Mouse (Mus musculus) stomach, embryonic 15.5 days (tissue): ENCODE data around the gene Fn3k. TPM values are rescaled to one million over a fixed set of nuclear protein-coding genes. Genes with fewer than 3 reads are reported as not detected.

Experiments used
- ATAC-seq: fragments of 200-750 bp; cut with Nextera tagmentation; 2 replicates; pipeline ENCODE4 v1.8.0; 2017; ENCODE audit warnings: low read depth, moderate number of reproducible peaks, moderate TSS enrichment; ENCODE audit not compliant: insufficient read depth, low FRiP score
- H3K27ac ChIP-seq: fragments of 300-500 bp; sonication (generic); 2 replicates; pipeline ENCODE4 v1.5.1; 2015; ENCODE audit warnings: mild to moderate bottlenecking, inconsistent platforms
- H3K27me3 ChIP-seq: fragments of 300-500 bp; sonication (generic); replicated peaks from 2 replicates; pipeline ENCODE4 v1.6.1; 2015; ENCODE audit warnings: inconsistent platforms
- H3K36me3 ChIP-seq: fragments of 300-500 bp; sonication (generic); 2 replicates; pipeline ENCODE4 v1.6.1; 2015; ENCODE audit warnings: inconsistent platforms
- H3K4me1 ChIP-seq: fragments of 300-500 bp; sonication (generic); 2 replicates; pipeline ENCODE4 v1.6.1; 2015; ENCODE audit warnings: inconsistent platforms
- H3K4me2 ChIP-seq: fragments of 300-500 bp; sonication (generic); 2 replicates; pipeline ENCODE4 v1.6.1; 2015; ENCODE audit warnings: mild to moderate bottlenecking, inconsistent platforms
- H3K4me3 ChIP-seq: fragments of 300-500 bp; sonication (generic); replicated peaks from 2 replicates; pipeline ENCODE4 v1.5.1; 2015; ENCODE audit warnings: inconsistent platforms
- H3K9ac ChIP-seq: fragments of 300-500 bp; sonication (generic); 2 replicates; pipeline ENCODE4 v1.6.1; 2015; ENCODE audit warnings: inconsistent platforms
- H3K9me3 ChIP-seq: fragments of 300-500 bp; sonication (generic); 2 replicates; pipeline ENCODE4 v1.6.1; 2016; ENCODE audit warnings: inconsistent platforms
- WGBS: fragments of 180-500 bp; shearing (Covaris S2); methylation state at CpG from one replicate; pipeline ENCODE4 v1.1.7; 2015; 5-methylcytosine and 5-hydroxymethylcytosine counted together
- polyA plus RNA-seq: library from polyadenylated mRNA; unstranded; fragments of >200 nt; fragmentation: Nextera tagmentation; extraction: Ambion mirVana; gene quantifications from 2 replicates; pipeline ENCODE4 v1.2.1, GENCODE M21; 2015

The Fn3k gene
- polyA plus RNA-seq = 2.1 and 3.6 TPM in 2 replicates

DNA sequence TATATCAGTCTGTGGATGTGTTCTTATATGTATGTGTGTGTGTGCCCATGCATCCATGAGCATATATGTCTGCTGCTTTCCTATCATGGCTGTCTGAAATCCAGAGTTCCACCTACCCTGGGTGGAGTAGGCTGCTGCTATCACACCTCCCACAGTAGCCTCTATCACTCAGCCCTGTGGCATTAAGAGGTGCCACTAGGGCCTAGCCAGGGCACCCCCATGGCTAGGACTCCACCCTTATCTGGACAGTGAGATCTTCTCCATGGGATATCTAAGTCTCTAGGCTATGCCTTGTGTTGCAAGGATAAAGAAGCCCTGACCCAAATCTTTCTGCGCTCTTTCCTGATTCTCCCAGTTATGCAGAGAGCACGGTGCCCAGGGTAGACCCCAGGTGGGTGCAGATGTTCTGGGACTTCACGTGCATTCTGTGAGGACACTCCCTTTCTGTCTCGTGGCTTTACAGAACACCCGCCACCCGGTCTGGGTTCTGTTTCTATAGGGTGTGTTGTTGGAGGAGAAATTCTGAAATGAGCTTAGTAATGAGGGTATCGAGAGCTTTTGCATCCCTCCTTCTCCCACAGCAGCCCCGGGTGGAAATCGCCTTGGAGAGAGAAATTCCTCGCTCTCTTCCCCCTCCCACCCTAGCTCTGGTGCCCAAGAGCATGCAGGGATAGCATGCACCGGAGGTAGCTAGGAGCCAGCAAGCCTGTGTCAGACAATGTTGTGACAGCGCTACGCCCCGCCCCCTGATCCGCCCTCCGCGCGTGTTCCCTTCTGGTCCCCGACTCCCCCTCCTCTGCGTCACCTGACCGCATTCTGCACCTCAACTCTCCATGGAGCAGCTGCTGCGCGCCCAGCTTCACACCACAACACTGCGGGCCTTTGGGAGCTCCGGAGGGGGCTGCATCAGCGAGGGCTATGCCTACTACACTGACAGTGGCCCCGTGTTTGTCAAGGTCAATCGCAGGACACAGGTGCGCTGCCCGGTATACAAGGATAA is at the start of gene Fn3k:
Gene Fn3k (plus strand): TSS at position 758 of the 1,000 bp plus-strand sequence.
- Histone ChIP-seq H3K4me2 (peak within 1 kb of the TSS; percentile 80), H3K4me3 (peak within 1 kb of the TSS; percentile 41), H3K27ac (no peak within 1 kb of the TSS), H3K9me3 (no peaks in the 10 kb centered on the region), H3K36me3 (no peaks in the 10 kb centered on the region), H3K27me3 (no peaks in the 10 kb centered on the region), H3K4me1 (peaks cover 10% of the 10 kb centered on the region; the same call in 1 of the 2 replicates), H3K9ac (no peak within 1 kb of the TSS; the same call in 1 of the 2 replicates)
- WGBS = 4% methylated on average over 28 of the region's 30 CpGs
- peak; percentile 94 for ATAC-seq

GRCm38 (mm10) chr11:121387750-121388553 is 46.8 kb upstream of the Fn3k start, which contains the start of gene Rab40b:
TSS of gene Rab40b (minus strand) at chr11:121388251.
- Histone ChIP-seq H3K4me1 (0 out of 2 replicates have a peak, but pooled peaks cover 8% of the 10 kb centered on the region), H3K4me3 (peak within 1 kb of the TSS; percentile 64), H3K9ac (peak within 1 kb of the TSS; percentile 40), H3K27ac (peak within 1 kb of the TSS; percentile 46), H3K4me2 (peak within 1 kb of the TSS; percentile 94), H3K27me3 (0 out of 2 replicates have a peak, but pooled peaks cover 3% of the 10 kb centered on the region), H3K9me3 (no peaks in the 10 kb centered on the region), H3K36me3 (no peaks in the 10 kb centered on the region)
- WGBS = under 1% methylated on average over 61 of the region's 61 CpGs
- ATAC-seq = peak; percentile 100

DNA sequence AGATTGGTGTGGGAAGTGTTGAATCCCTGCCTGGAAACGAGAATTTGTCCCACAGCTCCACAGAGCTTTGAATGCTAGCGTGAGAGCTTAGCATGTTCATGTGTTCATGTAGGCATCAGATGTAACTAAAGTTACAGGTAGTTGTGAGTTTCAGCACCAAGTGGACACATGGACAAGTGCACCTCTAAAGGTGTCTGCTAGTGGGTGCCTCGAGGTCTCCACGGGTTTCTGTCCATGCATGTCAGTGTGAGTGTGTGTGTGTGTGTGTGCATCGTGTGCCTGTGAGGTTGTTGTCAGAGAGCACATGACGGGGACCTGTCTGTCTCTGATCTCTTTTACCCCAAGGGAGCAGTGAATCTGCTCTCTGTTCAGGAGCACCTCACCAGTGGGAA is 46.2 kb upstream of the Fn3k start:
- peak overlapping the region; percentile 64 for H3K4me3 ChIP-seq
- peak overlapping the region; percentile 94 for H3K4me2 ChIP-seq
- WGBS = 9% methylated on average over 6 of the region's 6 CpGs
- no peak overlapping the region for H3K27ac ChIP-seq
- ATAC-seq = no peak
- no peak overlapping the region for H3K9ac ChIP-seq
- H3K27me3 ChIP-seq = 0 out of 2 replicates have a peak, but pooled peaks cover 3% of the 10 kb centered on the region
- no peaks in the 10 kb centered on the region for H3K36me3 ChIP-seq
- H3K4me1 ChIP-seq = 0 out of 2 replicates have a peak, but pooled peaks cover 8% of the 10 kb centered on the region
- no peaks in the 10 kb centered on the region for H3K9me3 ChIP-seq

DNA sequence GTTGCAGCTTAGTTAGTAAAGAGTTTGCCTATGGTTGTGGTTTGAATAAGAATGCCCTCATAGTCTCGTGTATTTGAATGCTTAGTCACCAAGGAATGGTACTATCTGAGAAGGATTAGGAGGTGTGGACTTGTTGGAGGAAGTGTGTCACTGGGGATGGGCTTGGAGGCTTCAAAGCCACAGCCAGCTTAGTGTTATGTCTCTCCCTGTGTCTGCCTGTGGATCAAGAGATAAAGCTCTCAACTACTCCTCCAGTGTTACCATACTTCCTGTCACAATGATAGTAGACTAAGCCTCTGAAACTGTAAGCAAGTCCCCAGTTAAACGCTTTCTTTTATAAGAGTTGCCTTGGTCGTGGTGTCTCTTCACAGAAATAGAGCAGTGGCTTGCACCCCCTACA is 43.9 kb upstream of the Fn3k start:
- Histone ChIP-seq H3K4me1 (0 out of 2 replicates have a peak, but pooled peaks cover 8% of the 10 kb centered on the region), H3K27me3 (0 out of 2 replicates have a peak, but pooled peaks cover 3% of the 10 kb centered on the region), H3K36me3 (no peaks in the 10 kb centered on the region), H3K9me3 (no peaks in the 10 kb centered on the region), H3K4me2 (no peak overlapping the region), H3K27ac (no peak overlapping the region), H3K4me3 (no peak overlapping the region), H3K9ac (no peak overlapping the region)
- ATAC-seq = no peak
- 70% methylated on average over 3 of the region's 3 CpGs for WGBS

- H3K4me1 ChIP-seq = 0 out of 2 replicates have a peak, but pooled peaks cover 6% of the 10 kb centered on the region
- no peak for ATAC-seq
- H3K27ac ChIP-seq = no peak overlapping the region
- H3K4me2 ChIP-seq = no peak overlapping the region
- no peaks in the 10 kb centered on the region for H3K9me3 ChIP-seq
- no peak overlapping the region for H3K4me3 ChIP-seq
- H3K27me3 ChIP-seq = no peaks in the 10 kb centered on the region
- 74% methylated on average over 3 of the region's 3 CpGs for WGBS
- no peak overlapping the region for H3K9ac ChIP-seq
- H3K36me3 ChIP-seq = no peaks in the 10 kb centered on the region
These were observed 42.3 kb upstream of the Fn3k start for GRCm38 (mm10) chr11:121392405-121392804.

DNA sequence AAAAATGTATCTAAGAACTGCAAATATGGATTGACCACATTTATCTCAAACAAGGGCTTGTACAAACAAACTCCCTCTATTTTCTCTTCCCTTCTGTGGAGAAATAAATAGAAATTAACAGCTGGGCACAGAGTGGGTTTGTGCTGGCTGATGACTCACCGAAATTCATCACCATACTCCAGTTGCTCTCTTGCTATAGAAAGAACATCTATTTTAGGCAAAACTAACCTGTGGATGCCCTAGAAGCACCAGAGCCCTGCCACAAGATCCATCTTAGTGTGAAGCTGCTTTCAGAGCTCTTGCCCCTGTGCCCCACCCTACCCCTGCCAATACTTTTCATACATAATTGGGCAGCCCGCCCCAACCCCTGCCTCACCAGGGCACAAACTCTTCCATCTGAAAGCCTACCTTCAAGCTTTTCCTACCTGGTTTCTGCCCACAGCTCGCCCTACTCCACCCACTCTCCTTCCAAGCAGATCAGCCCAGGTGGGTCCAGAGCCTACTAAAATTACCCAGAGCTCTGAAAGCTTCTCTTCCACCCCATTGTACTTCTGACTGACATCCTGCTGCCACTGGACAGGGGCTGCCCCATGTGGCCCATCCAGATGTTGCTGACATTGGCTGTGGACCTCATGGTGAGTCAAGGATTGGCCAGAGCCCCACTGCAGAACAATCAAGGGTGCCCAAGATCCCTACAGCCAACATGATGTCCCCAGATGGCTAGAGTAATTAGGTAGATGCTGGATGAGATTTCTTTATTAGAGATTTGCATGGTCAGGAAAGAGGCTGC is 27.2 kb upstream of the Fn3k start:
- H3K4me2 ChIP-seq = no peak overlapping the region
- H3K9ac ChIP-seq = no peak overlapping the region
- H3K4me3 ChIP-seq = no peak overlapping the region
- H3K9me3 ChIP-seq = no peaks in the 10 kb centered on the region
- no peak overlapping the region for H3K27ac ChIP-seq
- no peak for ATAC-seq
- no peaks in the 10 kb centered on the region for H3K27me3 ChIP-seq
- H3K4me1 ChIP-seq = no peaks in the 10 kb centered on the region
- H3K36me3 ChIP-seq = no peaks in the 10 kb centered on the region
- 65% methylated on average over 3 of the region's 3 CpGs for WGBS

- no peaks in the 10 kb centered on the region for H3K9me3 ChIP-seq
- H3K4me3 ChIP-seq = no peak overlapping the region
- H3K4me1 ChIP-seq = no peaks in the 10 kb centered on the region
- ATAC-seq = no peak
- H3K27ac ChIP-seq = no peak overlapping the region
- no peaks in the 10 kb centered on the region for H3K27me3 ChIP-seq
- 76% methylated on average over 5 of the region's 5 CpGs for WGBS
- H3K9ac ChIP-seq = no peak overlapping the region
- H3K4me2 ChIP-seq = no peak overlapping the region
- H3K36me3 ChIP-seq = no peaks in the 10 kb centered on the region
These were observed 20.0 kb upstream of the Fn3k start for GRCm38 (mm10) chr11:121414762-121415161.

DNA sequence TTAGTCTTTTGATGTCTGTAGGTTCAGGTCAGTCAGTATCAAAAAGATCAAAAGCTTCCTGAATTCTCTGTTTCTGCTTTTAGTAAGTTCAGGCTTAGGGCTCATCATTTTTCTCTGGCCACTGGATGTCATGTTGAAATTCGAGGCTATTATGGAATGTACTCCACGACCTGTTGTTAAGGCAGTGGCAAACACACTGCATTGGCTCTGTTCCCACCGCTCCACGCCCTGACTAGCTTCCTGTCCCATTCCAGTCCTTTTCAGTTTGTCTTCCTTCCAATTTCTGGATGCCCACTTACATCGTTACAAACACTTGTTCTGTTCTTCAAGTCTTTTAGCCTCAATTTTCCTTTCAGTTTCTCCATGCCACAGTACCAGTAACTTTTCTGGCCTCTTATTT is 19.4 kb upstream of the Fn3k start:
- no peak overlapping the region for H3K4me3 ChIP-seq
- no peaks in the 10 kb centered on the region for H3K9me3 ChIP-seq
- H3K27me3 ChIP-seq = no peaks in the 10 kb centered on the region
- WGBS = 51% methylated on average over 5 of the region's 5 CpGs
- ATAC-seq = no peak
- no peak overlapping the region for H3K9ac ChIP-seq
- no peaks in the 10 kb centered on the region for H3K4me1 ChIP-seq
- H3K27ac ChIP-seq = no peak overlapping the region
- no peak overlapping the region for H3K4me2 ChIP-seq
- no peaks in the 10 kb centered on the region for H3K36me3 ChIP-seq

GRCm38 (mm10) chr11:121417971-121418370 is 16.7 kb upstream of the Fn3k start:
- Histone ChIP-seq H3K9me3 (no peaks in the 10 kb centered on the region), H3K4me3 (no peak overlapping the region), H3K4me1 (no peaks in the 10 kb centered on the region), H3K27me3 (no peaks in the 10 kb centered on the region), H3K36me3 (no peaks in the 10 kb centered on the region), H3K27ac (no peak overlapping the region), H3K9ac (no peak overlapping the region), H3K4me2 (no peak overlapping the region)
- ATAC-seq = no peak
- WGBS = 75% methylated on average over 5 of the region's 5 CpGs

GRCm38 (mm10) chr11:121418932-121419331 is 15.8 kb upstream of the Fn3k start:
- Histone ChIP-seq H3K27ac (no peak overlapping the region), H3K36me3 (no peaks in the 10 kb centered on the region), H3K27me3 (no peaks in the 10 kb centered on the region), H3K9ac (no peak overlapping the region), H3K4me2 (no peak overlapping the region), H3K4me1 (no peaks in the 10 kb centered on the region), H3K9me3 (no peaks in the 10 kb centered on the region), H3K4me3 (no peak overlapping the region)
- 56% methylated on average over 2 of the region's 2 CpGs for WGBS
- no peak for ATAC-seq

- ATAC-seq = no peak
- Histone ChIP-seq H3K36me3 (no peaks in the 10 kb centered on the region), H3K9me3 (no peaks in the 10 kb centered on the region), H3K4me3 (no peak overlapping the region), H3K9ac (no peak overlapping the region), H3K27ac (peak overlapping the region; percentile 79), H3K4me2 (peak overlapping the region; percentile 81), H3K27me3 (no peaks in the 10 kb centered on the region), H3K4me1 (no peaks in the 10 kb centered on the region)
- WGBS = 50% methylated on average over 5 of the region's 5 CpGs
These were observed 14.3 kb upstream of the Fn3k start for GRCm38 (mm10) chr11:121420379-121420778.
